Mouse (Mus musculus): Measurements from ENCODE around the gene Tpst1. TPM values are rescaled to one million over a fixed set of nuclear protein-coding genes. Genes with fewer than 3 reads are reported as not detected.

Gene Tpst1
- polyA plus RNA-seq, 1 experiment from 2014 or later: 68.4 TPM

DNA sequence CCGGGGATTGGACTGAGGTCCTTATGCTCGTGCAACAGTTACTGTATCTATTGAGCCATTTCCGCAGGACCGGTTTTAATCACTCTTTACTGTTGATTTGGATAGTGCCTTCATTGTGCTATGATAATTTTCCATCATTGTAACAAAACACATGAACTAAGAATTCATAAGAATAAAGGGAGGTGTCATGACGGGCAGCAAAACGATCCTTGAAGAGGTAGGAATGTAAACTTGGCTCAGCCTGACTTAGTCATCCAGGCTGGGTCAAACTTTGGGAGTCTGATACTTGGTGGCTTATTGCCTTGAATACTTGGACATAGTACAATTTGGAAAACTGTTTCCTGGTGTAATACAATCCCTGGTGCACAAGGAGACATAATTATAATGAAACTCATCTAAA, 112.2 kb downstream of the Tpst1 start:
- Histone ChIP-seq H3K4me2 (ENCODE audit: low read length) (no peak overlapping the region), H3K36me3 (ENCODE audit: control insufficient read depth, insufficient read depth, low read length) (peaks cover 16% of the 10 kb centered on the region), H3K27ac (ENCODE audit: low read depth) (no peak overlapping the region), H3K9me3 (ENCODE audit: control insufficient read depth, low read length) (no peaks in the 10 kb centered on the region), H3K4me1 (replicated peaks; ENCODE audit: control insufficient read depth, insufficient read depth, low read length) (peaks cover 9% of the 10 kb centered on the region), H3K27me3 (replicated peaks; ENCODE audit: control insufficient read depth, insufficient read depth, low read length) (no peaks in the 10 kb centered on the region), H3K9ac (ENCODE audit: low read length) (no peak overlapping the region), H3K4me3 (ENCODE audit: low read depth, low read length) (no peak overlapping the region)
- 79% methylated on average over 6 of the region's 6 CpGs for WGBS
- no peak for ATAC-seq (replicated peaks; ENCODE audit: low FRiP score, low TSS enrichment, low read depth)
- DNase-seq (ENCODE audit: low spot score): no peak

Other genes starting within 250 kb of the Tpst1 start
- gene Sumf2, start 226.3 kb upstream of the Tpst1 start, polyA plus RNA-seq (2014; fragmentation: Nextera tagmentation; extraction: Ambion mirVana): 47.8 and 49.6 TPM in 2 replicates
- gene Chchd2, start 185.9 kb upstream of the Tpst1 start, polyA plus RNA-seq (2014; fragmentation: Nextera tagmentation; extraction: Ambion mirVana): 944 and 1,022 TPM in 2 replicates
- gene Zbed5, start 177.6 kb upstream of the Tpst1 start, polyA plus RNA-seq (2014; fragmentation: Nextera tagmentation; extraction: Ambion mirVana): 3.9 and 4.1 TPM in 2 replicates
- 0.09 and 0.11 TPM in 2 replicates for gene Phkg1, start 174.8 kb upstream of the Tpst1 start, polyA plus RNA-seq (2014; fragmentation: Nextera tagmentation; extraction: Ambion mirVana)
- 1.9 and 2.7 TPM in 2 replicates for gene Nupr1l, start 164.8 kb upstream of the Tpst1 start, polyA plus RNA-seq (2014; fragmentation: Nextera tagmentation; extraction: Ambion mirVana)
- 18.9 and 20.2 TPM in 2 replicates for gene Vkorc1l1, start 131.4 kb upstream of the Tpst1 start, polyA plus RNA-seq (2014; fragmentation: Nextera tagmentation; extraction: Ambion mirVana)
- gene Gusb, start 70.3 kb upstream of the Tpst1 start, polyA plus RNA-seq (2014; fragmentation: Nextera tagmentation; extraction: Ambion mirVana): 94.9 and 98.4 TPM in 2 replicates
- gene Asl, start 44.1 kb upstream of the Tpst1 start, polyA plus RNA-seq (2014; fragmentation: Nextera tagmentation; extraction: Ambion mirVana): 44.6 and 55.7 TPM in 2 replicates
- gene Crcp, start 44.0 kb upstream of the Tpst1 start, polyA plus RNA-seq (2014; fragmentation: Nextera tagmentation; extraction: Ambion mirVana): 19.7 and 23.4 TPM in 2 replicates
- 5.3 and 5.5 TPM in 2 replicates for gene Kctd7, start 71.5 kb downstream of the Tpst1 start, polyA plus RNA-seq (2014; fragmentation: Nextera tagmentation; extraction: Ambion mirVana)
- gene Rabgef1, start 98.5 kb downstream of the Tpst1 start, polyA plus RNA-seq (2014; fragmentation: Nextera tagmentation; extraction: Ambion mirVana): 22.3 and 24.7 TPM in 2 replicates
- gene Tmem248, start 143.8 kb downstream of the Tpst1 start, polyA plus RNA-seq (2014; fragmentation: Nextera tagmentation; extraction: Ambion mirVana): 40.6 and 45.5 TPM in 2 replicates
- gene Sbds, start 182.2 kb downstream of the Tpst1 start, polyA plus RNA-seq (2014; fragmentation: Nextera tagmentation; extraction: Ambion mirVana): 60.3 and 60.5 TPM in 2 replicates
- gene Tyw1, start 182.3 kb downstream of the Tpst1 start, polyA plus RNA-seq (2014; fragmentation: Nextera tagmentation; extraction: Ambion mirVana): 31.5 and 32.4 TPM in 2 replicates

Data from intestine, embryonic 14.5 days (tissue).